ENCODE assay signal across 10 mouse cellular contexts in the genomic region with DNA sequence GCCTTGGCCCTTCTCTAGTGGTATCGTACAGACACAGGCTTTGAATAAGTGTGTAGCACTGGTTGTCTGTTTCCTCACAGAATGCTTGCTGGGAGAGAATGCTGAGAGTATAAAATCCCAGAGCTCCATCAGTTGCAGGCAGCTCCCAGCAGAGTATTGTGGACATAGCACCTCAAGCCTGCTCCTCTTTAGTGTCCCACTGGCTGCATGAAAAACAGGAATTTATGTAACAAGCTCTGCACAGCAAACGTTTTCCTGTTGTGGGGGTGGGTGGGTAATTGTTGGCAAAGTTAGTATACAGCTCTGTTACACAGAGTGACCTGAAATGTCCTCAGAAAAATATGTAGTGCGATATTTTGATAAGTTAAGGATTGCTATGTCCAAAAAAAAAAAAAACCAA.
A peak's percentile ranks its signal among the peaks of the same experiment; 100 is the strongest.
DNase-seq lines count a peak whose midpoint lies in the region; ATAC-seq and TF ChIP-seq lines count a peak whose summit lies in the region.
"Had no signal": no experiment of that assay in that cellular context is flagged by ENCODE, and none has a peak within 500 bp of the region (broad histone marks: within the 10 kb centered on the region; RNA-seq: fewer than 3 reads in every experiment).

No protein-coding gene starts in this region.

- H3K9ac ChIP-seq in heart, postnatal 0 days (replicated peaks; ENCODE audit: low read depth, low read length), result no peak overlapping the region
- no peak overlapping the region for H3K9ac ChIP-seq in heart, embryonic 12.5 days
- H3K9ac ChIP-seq in limb, embryonic 13.5 days, result 0 out of 2 replicates have a peak overlapping the region, but pooled peaks have one; percentile 19
- H3K9ac ChIP-seq: limb, embryonic 12.5 days; lung, embryonic 15.5 days had no signal

- 0 out of 2 replicates have a peak overlapping the region, but pooled peaks have one; percentile 8 for H3K4me2 ChIP-seq in heart, postnatal 0 days (ENCODE audit: low read depth, low read length)
- no peak overlapping the region for H3K4me2 ChIP-seq in heart, embryonic 12.5 days
- H3K4me2 ChIP-seq in limb, embryonic 13.5 days (replicated peaks), result no peak overlapping the region
- H3K4me2 ChIP-seq: limb, embryonic 12.5 days; lung, embryonic 15.5 days had no signal

- peak overlapping the region; percentile 57 for H3K27ac ChIP-seq in heart, postnatal 0 days (ENCODE audit: low read depth)
- H3K27ac ChIP-seq in heart, embryonic 12.5 days (ENCODE audit: poor library complexity, severe bottlenecking), result no peak overlapping the region
- H3K27ac ChIP-seq in limb, embryonic 13.5 days, result no peak overlapping the region
- H3K27ac ChIP-seq in limb, embryonic 10.5 days, result no peak overlapping the region
- 0 out of 2 replicates have a peak overlapping the region, but pooled peaks have one; percentile 17 for H3K27ac ChIP-seq in testis, adult 2 months (ENCODE audit: control insufficient read depth, insufficient read depth, low read depth, low read length)
- H3K27ac ChIP-seq: limb, embryonic 12.5 days; lung, embryonic 15.5 days had no signal

- H3K4me1 ChIP-seq in heart, postnatal 0 days (ENCODE audit: control insufficient read depth, insufficient read depth), result peaks cover 36% of the 10 kb centered on the region
- peaks cover 49% of the 10 kb centered on the region for H3K4me1 ChIP-seq in heart, embryonic 12.5 days (replicated peaks)
- H3K4me1 ChIP-seq in limb, embryonic 13.5 days, result peaks cover 32% of the 10 kb centered on the region
- H3K4me1 ChIP-seq in limb, embryonic 10.5 days, result peaks cover 16% of the 10 kb centered on the region
- peaks cover 2% of the 10 kb centered on the region for H3K4me1 ChIP-seq in testis, adult 2 months (ENCODE audit: control insufficient read depth, insufficient read depth, low read length)

- H3K9me3 ChIP-seq in heart, postnatal 0 days (replicated peaks; ENCODE audit: control insufficient read depth, low read length), result no peaks in the 10 kb centered on the region
- no peaks in the 10 kb centered on the region for H3K9me3 ChIP-seq in heart, embryonic 12.5 days (replicated peaks)
- H3K9me3 ChIP-seq in limb, embryonic 13.5 days, result no peaks in the 10 kb centered on the region
- H3K9me3 ChIP-seq in limb, embryonic 10.5 days (replicated peaks), result no peaks in the 10 kb centered on the region
- H3K9me3 ChIP-seq: limb, embryonic 12.5 days; lung, embryonic 15.5 days had no signal

- no peaks in the 10 kb centered on the region for H3K27me3 ChIP-seq in heart, postnatal 0 days (ENCODE audit: control insufficient read depth, insufficient read depth, low read length)
- no peaks in the 10 kb centered on the region for H3K27me3 ChIP-seq in heart, embryonic 12.5 days (replicated peaks)
- H3K27me3 ChIP-seq in limb, embryonic 13.5 days, result no peaks in the 10 kb centered on the region
- H3K27me3 ChIP-seq in limb, embryonic 10.5 days (ENCODE audit: low read depth, poor library complexity, severe bottlenecking), result no peaks in the 10 kb centered on the region
- H3K27me3 ChIP-seq in testis, adult 2 months (ENCODE audit: control insufficient read depth, insufficient read depth, low read length), result no peaks in the 10 kb centered on the region
- H3K27me3 ChIP-seq: limb, embryonic 12.5 days; lung, embryonic 15.5 days had no signal

- H3K4me3 ChIP-seq in heart, postnatal 0 days (ENCODE audit: low read depth, low read length), result no peak overlapping the region
- H3K4me3 ChIP-seq in heart, embryonic 12.5 days, result no peak overlapping the region
- no peak overlapping the region for H3K4me3 ChIP-seq in limb, embryonic 13.5 days
- H3K4me3 ChIP-seq in limb, embryonic 10.5 days, result no peak overlapping the region
- no peak overlapping the region for H3K4me3 ChIP-seq in testis, adult 2 months (ENCODE audit: control insufficient read depth, low read depth, low read length)
- H3K4me3 ChIP-seq: limb, embryonic 12.5 days; lung, embryonic 15.5 days; myocyte had no signal

- no peak for DNase-seq in heart, postnatal 0 days (ENCODE audit: low spot score)
- no peak for DNase-seq in limb, embryonic 10.5 days (ENCODE audit: low spot score)
- no peak for DNase-seq in testis, postnatal 10 days (ENCODE audit: low spot score)
- DNase-seq in urinary bladder, postnatal 10 days (ENCODE audit: low spot score), result no peak

- no peak for TF ChIP-seq CTCF in heart, postnatal 0 days (IDR thresholded peaks at IDR 0.05; ENCODE audit: low read depth)
- no peak for TF ChIP-seq CTCF in testis, adult 2 months (IDR thresholded peaks at IDR 0.05; ENCODE audit: control insufficient read depth, insufficient read depth, insufficient replicate concordance, low read depth, low read length)

- no peak for TF ChIP-seq EP300 in heart, postnatal 0 days (IDR thresholded peaks at IDR 0.05; ENCODE audit: low read depth)

- H3K36me3 ChIP-seq in heart, postnatal 0 days (replicated peaks; ENCODE audit: control insufficient read depth, insufficient read depth, low read length), result peaks cover 19% of the 10 kb centered on the region
- peaks cover 18% of the 10 kb centered on the region for H3K36me3 ChIP-seq in heart, embryonic 12.5 days
- H3K36me3 ChIP-seq in limb, embryonic 13.5 days, result peaks cover 11% of the 10 kb centered on the region
- H3K36me3 ChIP-seq in limb, embryonic 10.5 days, result peaks cover 15% of the 10 kb centered on the region
- no peaks in the 10 kb centered on the region for H3K36me3 ChIP-seq in testis, adult 2 months (ENCODE audit: control insufficient read depth, insufficient read depth, low read length)

- no peak for ATAC-seq in heart, postnatal 0 days (ENCODE audit: insufficient read depth, low read depth)
- ATAC-seq in heart, embryonic 12.5 days (ENCODE audit: insufficient number of reproducible peaks, low FRiP score), result no peak
- no peak for ATAC-seq in limb, embryonic 13.5 days (ENCODE audit: low FRiP score, low read depth)

- TF ChIP-seq POLR2A in testis, adult 2 months (IDR thresholded peaks at IDR 0.05; ENCODE audit: control insufficient read depth, low read depth, low read length), result no peak

- 36% methylated on average over 3 of the region's 3 CpGs for WGBS in heart, postnatal 0 days
- 57% methylated on average over 3 of the region's 3 CpGs for WGBS in heart, embryonic 12.5 days
- 42% methylated on average over 3 of the region's 3 CpGs for WGBS in limb, embryonic 13.5 days
- WGBS in limb, embryonic 10.5 days, result 68% methylated on average over 3 of the region's 3 CpGs

Comparison
In these comparisons a context has a peak if more than half of its experiments do, and no peak if none do; other contexts are left out.
1. H3K27ac ChIP-seq: peak in heart, postnatal 0 days (single experiment) and testis, adult 2 months (single experiment); none in heart, embryonic 12.5 days (single experiment), limb, embryonic 13.5 days (single experiment) and limb, embryonic 10.5 days (single experiment).